ENCODE assay signal across 8 mouse cellular contexts in the genomic region with DNA sequence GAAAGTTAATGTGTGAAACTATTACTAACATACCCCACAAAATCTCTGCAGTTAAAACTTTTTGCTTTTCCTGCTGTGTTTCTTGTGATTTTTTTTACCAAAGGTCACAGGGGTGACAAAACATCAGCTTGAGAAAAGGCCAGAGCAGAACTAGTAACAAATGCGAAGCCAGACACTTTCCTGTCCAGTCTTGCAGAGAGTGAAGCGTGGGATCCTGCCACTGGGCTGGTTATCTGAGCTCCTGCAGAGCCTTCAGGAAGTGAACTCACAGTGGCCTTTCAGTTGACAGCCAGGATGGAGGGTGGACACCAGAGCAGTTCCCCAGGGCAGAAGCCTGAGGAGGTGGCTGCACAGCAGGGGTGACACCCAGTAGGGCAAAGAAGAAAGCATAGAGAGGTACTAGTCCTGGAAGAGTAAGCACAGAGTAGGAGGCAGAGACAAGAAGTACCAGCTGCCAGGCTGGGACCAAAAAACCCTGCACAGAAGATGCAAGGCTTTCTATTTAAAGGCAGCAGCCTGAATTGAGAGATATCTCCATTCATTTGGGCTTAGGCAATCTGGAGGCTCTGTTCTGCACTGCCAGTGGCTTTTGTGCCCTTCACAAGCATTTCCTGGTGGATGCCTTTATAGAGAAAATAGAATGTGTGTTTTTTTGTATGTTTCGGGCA.
DNase-seq lines count a peak whose midpoint lies in the region; ATAC-seq lines count a peak whose summit lies in the region.

No protein-coding gene starts in this region.

- DNase-seq in forebrain, embryonic 11.5 days (ENCODE audit: low spot score) = peak; percentile 51
- DNase-seq in embryo, embryonic 11 days = peak; percentile 54
- peak; percentile 8 to 17 for DNase-seq in heart, postnatal 36 days
- peak; percentile 38 to 53 for DNase-seq in left cerebral cortex, postnatal 36 days (ENCODE audit: low spot score in 2 of 2)
- DNase-seq in cerebellum, adult 11 months = no peak
- no peak for DNase-seq in thymus, postnatal 14 days
- no peak for DNase-seq in retina, postnatal 1 day

- H3K36me3 ChIP-seq in forebrain, embryonic 11.5 days (ENCODE audit: control insufficient read depth, insufficient read depth, low read length) = no peaks in the 10 kb centered on the region
- no peaks in the 10 kb centered on the region for H3K36me3 ChIP-seq in forebrain, embryonic 12.5 days (replicated peaks)

- no peak overlapping the region for H3K27ac ChIP-seq in forebrain, embryonic 11.5 days (ENCODE audit: low read depth, low read length)
- H3K27ac ChIP-seq in forebrain, embryonic 12.5 days = no peak overlapping the region

- no peak overlapping the region for H3K4me3 ChIP-seq in forebrain, embryonic 11.5 days (ENCODE audit: low read depth, low read length)
- H3K4me3 ChIP-seq in forebrain, embryonic 12.5 days (replicated peaks) = no peak overlapping the region

- H3K9me3 ChIP-seq in forebrain, embryonic 11.5 days (ENCODE audit: control insufficient read depth, low read length) = no peaks in the 10 kb centered on the region
- no peaks in the 10 kb centered on the region for H3K9me3 ChIP-seq in forebrain, embryonic 12.5 days

- no peaks in the 10 kb centered on the region for H3K4me1 ChIP-seq in forebrain, embryonic 11.5 days (replicated peaks; ENCODE audit: control insufficient read depth, insufficient read depth, low read length)
- no peaks in the 10 kb centered on the region for H3K4me1 ChIP-seq in forebrain, embryonic 12.5 days

- WGBS in forebrain, embryonic 11.5 days = 47% methylated on average over 3 of the region's 3 CpGs
- 38% methylated on average over 3 of the region's 3 CpGs for WGBS in forebrain, embryonic 12.5 days

- H3K9ac ChIP-seq in forebrain, embryonic 11.5 days (ENCODE audit: low read length) = no peak overlapping the region
- H3K9ac ChIP-seq in forebrain, embryonic 12.5 days = no peak overlapping the region

- no peak overlapping the region for H3K4me2 ChIP-seq in forebrain, embryonic 11.5 days (ENCODE audit: low read depth, low read length, severe bottlenecking)
- no peak overlapping the region for H3K4me2 ChIP-seq in forebrain, embryonic 12.5 days

- intact Hi-C loops in heart, postnatal 36 days (cut with DNase I) = no loop called here
- intact Hi-C loops in left cerebral cortex, postnatal 36 days (cut with DNase I) = no loop called here

- H3K27me3 ChIP-seq in forebrain, embryonic 11.5 days (ENCODE audit: control insufficient read depth, insufficient read depth, low read length) = no peaks in the 10 kb centered on the region
- no peaks in the 10 kb centered on the region for H3K27me3 ChIP-seq in forebrain, embryonic 12.5 days

- ATAC-seq in forebrain, embryonic 11.5 days (replicated peaks; ENCODE audit: low FRiP score) = no peak
- no peak for ATAC-seq in forebrain, embryonic 12.5 days (ENCODE audit: low FRiP score)

Comparison
In these comparisons a context has a peak if more than half of its experiments do, and no peak if none do; other contexts are left out.
1. DNase-seq: peak in forebrain, embryonic 11.5 days (single experiment), embryo, embryonic 11 days (single experiment), heart, postnatal 36 days (2 of 2) and left cerebral cortex, postnatal 36 days (2 of 2); none in cerebellum, adult 11 months (single experiment), thymus, postnatal 14 days (single experiment) and retina, postnatal 1 day (single experiment).